Mouse (Mus musculus) limb, embryonic 15.5 days (tissue): ENCODE measurements at regions not wholly inside any gene's neighbourhood (a gene's known extent, or its start where the extent isn't known, plus 50 kb on each side); places are given as distances from the start of the nearest gene placed in this dataset.

Source experiments
- ATAC-seq: fragments of 200-750 bp; cut with Nextera tagmentation; 2 replicates; pipeline ENCODE4 v1.8.0; 2017; ENCODE audit warnings: low read depth, moderate TSS enrichment; ENCODE audit not compliant: insufficient number of reproducible peaks, low FRiP score, low TSS enrichment
- H3K27ac ChIP-seq: fragments of 300-500 bp; sonication (generic); 2 replicates; pipeline ENCODE4 v1.5.1; 2015; ENCODE audit warnings: moderate library complexity, mild to moderate bottlenecking, inconsistent platforms
- H3K27me3 ChIP-seq: fragments of 300-500 bp; sonication (generic); 2 replicates; pipeline ENCODE4 v1.6.1; 2015; ENCODE audit warnings: inconsistent platforms
- H3K36me3 ChIP-seq: fragments of 300-500 bp; sonication (generic); 2 replicates; pipeline ENCODE4 v1.6.1; 2015; ENCODE audit warnings: inconsistent platforms
- H3K4me1 ChIP-seq: fragments of 300-500 bp; sonication (generic); 2 replicates; pipeline ENCODE4 v1.6.1; 2015; ENCODE audit warnings: inconsistent platforms
- H3K4me2 ChIP-seq: fragments of 300-500 bp; sonication (generic); 2 replicates; pipeline ENCODE4 v1.6.1; 2015; ENCODE audit warnings: mild to moderate bottlenecking, inconsistent platforms
- H3K4me3 ChIP-seq: fragments of 300-500 bp; sonication (generic); 2 replicates; pipeline ENCODE4 v1.5.1; 2015; ENCODE audit warnings: mild to moderate bottlenecking, inconsistent platforms
- H3K9ac ChIP-seq: fragments of 300-500 bp; sonication (generic); 2 replicates; pipeline ENCODE4 v1.6.1; 2015; ENCODE audit warnings: inconsistent platforms
- H3K9me3 ChIP-seq: fragments of 300-500 bp; sonication (generic); 2 replicates; pipeline ENCODE4 v1.6.1; 2016; ENCODE audit warnings: inconsistent platforms
- WGBS: fragments of 180-500 bp; shearing (Covaris S2); methylation state at CpG from one replicate; pipeline ENCODE4 v1.1.7; 2015; 5-methylcytosine and 5-hydroxymethylcytosine counted together

GRCm38 (mm10) chr3:147976069-147976468 is 1014.3 kb downstream of the Adgrl2 start:
- no peaks in the 10 kb centered on the region for H3K4me1 ChIP-seq
- whole genome bisulfite sequencing = 72% methylated on average over 6 of the region's 6 CpGs
- ATAC-seq = 0 out of 2 replicates have a peak, but pooled peaks have one; percentile 35

DNA sequence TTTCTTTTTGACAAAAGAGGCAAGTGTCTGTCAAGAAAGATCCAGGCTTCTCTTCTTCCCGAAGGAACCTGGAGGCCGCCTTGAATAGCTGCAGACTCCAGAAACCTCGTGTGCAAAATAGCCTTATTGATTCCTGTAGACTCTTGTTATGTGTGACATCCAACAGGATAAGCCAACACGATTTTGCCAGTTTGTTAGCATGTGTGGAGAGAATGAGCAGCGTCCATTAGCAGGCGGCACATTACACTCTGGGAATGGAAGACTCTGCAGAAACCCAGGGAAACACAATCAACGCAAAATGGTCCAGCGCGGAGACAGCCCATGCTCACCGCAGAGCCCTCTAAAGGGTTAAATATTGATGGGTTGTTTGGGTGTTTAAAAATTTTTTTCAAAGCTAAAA is 1014.9 kb downstream of the Adgrl2 start:
- ATAC-seq = no peak
- no peak overlapping the region for H3K9ac ChIP-seq
- H3K9me3 ChIP-seq = no peaks in the 10 kb centered on the region
- H3K27ac ChIP-seq = no peak overlapping the region
- H3K4me2 ChIP-seq = no peak overlapping the region
- WGBS = 87% methylated on average over 10 of the region's 10 CpGs
- H3K27me3 ChIP-seq = no peaks in the 10 kb centered on the region
- no peak overlapping the region for H3K4me3 ChIP-seq
- no peaks in the 10 kb centered on the region for H3K4me1 ChIP-seq
- H3K36me3 ChIP-seq = no peaks in the 10 kb centered on the region

More at GRCm38 (mm10) chr3:147976069-147976468, 1014.3 kb downstream of the Adgrl2 start:
- Histone ChIP-seq H3K36me3 (no peaks in the 10 kb centered on the region), H3K9me3 (no peaks in the 10 kb centered on the region), H3K27me3 (no peaks in the 10 kb centered on the region), H3K27ac (no peak overlapping the region; the same call in 1 of the 2 replicates), H3K4me3 (no peak overlapping the region), H3K4me2 (no peak overlapping the region), H3K9ac (no peak overlapping the region)

- Histone ChIP-seq H3K27me3 (no peaks in the 10 kb centered on the region), H3K9me3 (no peaks in the 10 kb centered on the region), H3K36me3 (no peaks in the 10 kb centered on the region), H3K27ac (no peak overlapping the region), H3K9ac (no peak overlapping the region), H3K4me2 (no peak overlapping the region), H3K4me1 (no peaks in the 10 kb centered on the region), H3K4me3 (no peak overlapping the region)
- ATAC-seq = no peak
- WGBS = 77% methylated on average over 8 of the region's 8 CpGs
Observed at GRCm38 (mm10) chr3:147974515-147974914, 1015.8 kb downstream of the Adgrl2 start.

DNA sequence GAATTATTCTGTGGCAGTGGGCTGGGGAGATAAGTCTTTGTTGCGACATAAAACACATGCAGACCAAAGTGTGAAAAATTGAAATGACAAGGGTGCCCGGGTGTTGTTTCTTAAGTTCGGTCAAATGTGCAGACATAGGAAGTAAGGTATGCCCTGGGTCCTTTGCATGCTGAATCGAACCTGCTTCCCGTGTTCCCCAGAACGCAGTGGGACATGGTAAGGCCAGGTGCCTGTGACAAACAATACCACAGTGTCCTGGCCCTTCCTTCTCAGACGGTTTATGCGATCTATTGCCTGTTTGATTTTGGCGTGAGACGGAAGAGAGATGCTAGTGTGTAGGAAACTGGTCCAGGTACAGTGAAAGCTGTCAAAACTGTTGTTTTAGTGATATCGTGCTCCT is 1022.1 kb downstream of the Adgrl2 start:
- WGBS = 85% methylated on average over 11 of the region's 11 CpGs
- no peak for ATAC-seq
- Histone ChIP-seq H3K36me3 (no peaks in the 10 kb centered on the region), H3K9ac (no peak overlapping the region), H3K27me3 (no peaks in the 10 kb centered on the region), H3K27ac (no peak overlapping the region), H3K4me1 (peaks cover 16% of the 10 kb centered on the region; the same call in 1 of the 2 replicates), H3K4me2 (no peak overlapping the region), H3K4me3 (no peak overlapping the region), H3K9me3 (no peaks in the 10 kb centered on the region)

GRCm38 (mm10) chr3:147967866-147968265 is 1022.5 kb downstream of the Adgrl2 start:
- Histone ChIP-seq H3K36me3 (no peaks in the 10 kb centered on the region), H3K4me3 (no peak overlapping the region), H3K9ac (no peak overlapping the region), H3K4me1 (peaks cover 16% of the 10 kb centered on the region; the same call in 1 of the 2 replicates), H3K27ac (no peak overlapping the region), H3K4me2 (no peak overlapping the region), H3K27me3 (no peaks in the 10 kb centered on the region), H3K9me3 (no peaks in the 10 kb centered on the region)
- 68% methylated on average over 9 of the region's 9 CpGs for WGBS
- ATAC-seq = no peak

GRCm38 (mm10) chr3:147967261-147967660 is 1023.1 kb downstream of the Adgrl2 start:
- H3K9ac ChIP-seq = no peak overlapping the region
- H3K27me3 ChIP-seq = no peaks in the 10 kb centered on the region
- 76% methylated on average over 3 of the region's 3 CpGs for WGBS
- H3K4me3 ChIP-seq = no peak overlapping the region
- H3K4me2 ChIP-seq = no peak overlapping the region
- no peaks in the 10 kb centered on the region for H3K36me3 ChIP-seq
- no peaks in the 10 kb centered on the region for H3K9me3 ChIP-seq
- no peak overlapping the region for H3K27ac ChIP-seq
- ATAC-seq = no peak
- H3K4me1 ChIP-seq = peaks cover 16% of the 10 kb centered on the region; the same call in 1 of the 2 replicates

DNA sequence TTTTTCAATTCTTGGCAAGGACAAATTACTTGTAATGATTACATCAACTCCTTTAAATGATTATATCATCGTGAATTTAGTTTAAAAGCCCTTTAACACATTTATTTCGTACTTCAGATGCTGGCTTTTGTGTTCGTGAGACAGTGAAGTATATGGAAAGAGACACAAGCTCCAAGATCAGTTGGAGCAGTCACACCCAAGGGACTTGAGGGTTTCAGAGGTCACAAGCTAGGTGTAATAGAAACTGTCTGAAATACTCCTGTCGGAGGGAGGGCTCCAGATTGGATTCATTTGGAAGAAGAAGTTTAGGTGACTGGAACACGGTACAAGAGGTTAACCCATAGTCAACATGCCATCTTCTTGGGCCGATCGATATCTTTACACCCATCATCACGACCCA is 1023.5 kb downstream of the Adgrl2 start:
- H3K4me2 ChIP-seq = no peak overlapping the region
- H3K27me3 ChIP-seq = no peaks in the 10 kb centered on the region
- ATAC-seq = no peak
- H3K36me3 ChIP-seq = no peaks in the 10 kb centered on the region
- WGBS = 67% methylated on average over 8 of the region's 8 CpGs
- H3K9me3 ChIP-seq = no peaks in the 10 kb centered on the region
- no peak overlapping the region for H3K27ac ChIP-seq
- no peak overlapping the region for H3K4me3 ChIP-seq
- peaks cover 16% of the 10 kb centered on the region; the same call in 1 of the 2 replicates for H3K4me1 ChIP-seq
- no peak overlapping the region for H3K9ac ChIP-seq

- Histone ChIP-seq H3K4me3 (no peak overlapping the region), H3K9me3 (no peaks in the 10 kb centered on the region), H3K27ac (peak overlapping the region; percentile 57), H3K4me1 (peaks cover 16% of the 10 kb centered on the region; the same call in 1 of the 2 replicates), H3K27me3 (no peaks in the 10 kb centered on the region), H3K36me3 (no peaks in the 10 kb centered on the region), H3K4me2 (no peak overlapping the region), H3K9ac (no peak overlapping the region)
- no peak for ATAC-seq
- 27% methylated on average over 12 of the region's 12 CpGs for WGBS
Observed at GRCm38 (mm10) chr3:147966379-147966778, 1024.0 kb downstream of the Adgrl2 start.

- no peaks in the 10 kb centered on the region for H3K36me3 ChIP-seq
- H3K4me1 ChIP-seq = peaks cover 16% of the 10 kb centered on the region; the same call in 1 of the 2 replicates
- H3K9me3 ChIP-seq = no peaks in the 10 kb centered on the region
- H3K9ac ChIP-seq = no peak overlapping the region
- H3K27me3 ChIP-seq = no peaks in the 10 kb centered on the region
- ATAC-seq = no peak
- no peak overlapping the region for H3K4me2 ChIP-seq
- H3K27ac ChIP-seq = 0 out of 2 replicates have a peak overlapping the region, but pooled peaks have one; percentile 6
- 36% methylated on average over 13 of the region's 13 CpGs for WGBS
- no peak overlapping the region for H3K4me3 ChIP-seq
Observed at GRCm38 (mm10) chr3:147963698-147964476, 1026.5 kb downstream of the Adgrl2 start.

DNA sequence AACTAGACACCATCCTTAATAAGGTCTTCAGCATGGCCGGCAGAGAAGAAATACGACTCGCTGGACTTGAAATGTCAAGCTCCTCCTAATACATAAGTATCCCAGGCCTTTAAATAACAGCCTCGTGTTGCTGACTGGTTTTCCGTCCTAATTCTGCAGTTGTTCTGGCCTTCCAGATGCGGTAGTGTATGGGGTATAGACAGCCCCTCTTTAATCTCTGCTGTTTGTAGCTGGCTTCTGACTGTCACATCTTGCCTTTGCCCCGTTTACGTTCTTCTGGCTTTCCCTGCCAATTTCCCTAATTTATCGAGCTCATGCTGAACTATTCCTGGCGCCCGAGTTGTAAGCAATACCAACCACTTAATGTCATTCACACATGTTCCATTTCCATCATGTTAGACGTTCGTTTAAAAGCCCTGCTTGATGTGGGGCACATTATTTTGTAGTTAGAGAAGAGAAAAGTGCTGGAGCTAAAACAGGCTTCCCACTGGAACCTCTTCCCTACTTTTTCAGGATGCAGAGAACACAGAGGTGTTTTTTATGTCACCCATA is 1042.2 kb downstream of the Adgrl2 start:
- no peak overlapping the region for H3K4me2 ChIP-seq

DNA sequence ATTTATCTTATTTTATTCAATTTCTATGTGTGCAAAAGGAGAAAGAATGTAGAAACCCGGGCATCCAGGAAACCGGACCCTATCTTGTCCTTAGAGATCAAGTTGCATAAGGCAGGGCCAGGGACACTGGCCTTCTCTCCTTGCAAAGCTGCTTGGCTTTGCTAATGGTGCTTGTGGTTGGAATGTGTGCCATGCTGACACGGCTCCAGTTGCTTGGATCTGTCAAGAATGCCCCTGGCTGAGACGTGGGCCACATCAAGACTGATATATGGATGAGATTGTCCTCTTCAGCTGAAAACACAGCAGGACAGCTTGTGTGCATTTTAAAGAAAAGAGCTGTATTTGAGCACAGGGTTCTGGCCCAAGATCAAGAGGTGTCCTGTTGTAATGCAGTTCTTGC is 1047.0 kb downstream of the Adgrl2 start:
- no peak overlapping the region for H3K4me3 ChIP-seq
- peaks cover 6% of the 10 kb centered on the region; the same call in 1 of the 2 replicates for H3K4me1 ChIP-seq
- 71% methylated on average over 4 of the region's 4 CpGs for WGBS
- H3K27me3 ChIP-seq = no peaks in the 10 kb centered on the region
- no peaks in the 10 kb centered on the region for H3K36me3 ChIP-seq
- H3K4me2 ChIP-seq = no peak overlapping the region
- H3K9ac ChIP-seq = no peak overlapping the region
- no peaks in the 10 kb centered on the region for H3K9me3 ChIP-seq
- H3K27ac ChIP-seq = no peak overlapping the region
- ATAC-seq = no peak

More for the DNA sequence above, 1042.2 kb downstream of the Adgrl2 start:
- Histone ChIP-seq H3K27me3 (no peaks in the 10 kb centered on the region), H3K4me1 (peaks cover 8% of the 10 kb centered on the region; the same call in 1 of the 2 replicates), H3K9ac (no peak overlapping the region), H3K27ac (peak overlapping the region; percentile 24; the same call in 1 of the 2 replicates), H3K36me3 (no peaks in the 10 kb centered on the region), H3K4me3 (no peak overlapping the region), H3K9me3 (no peaks in the 10 kb centered on the region)
- 23% methylated on average over 13 of the region's 13 CpGs for WGBS
- no peak for ATAC-seq

GRCm38 (mm10) chr3:147930811-147931251 is 1059.5 kb downstream of the Adgrl2 start:
- Histone ChIP-seq H3K9me3 (no peaks in the 10 kb centered on the region), H3K4me2 (no peak overlapping the region), H3K36me3 (no peaks in the 10 kb centered on the region), H3K27me3 (no peaks in the 10 kb centered on the region), H3K27ac (no peak overlapping the region), H3K9ac (no peak overlapping the region), H3K4me1 (no peaks in the 10 kb centered on the region), H3K4me3 (no peak overlapping the region)
- WGBS = 34% methylated on average over 6 of the region's 6 CpGs
- ATAC-seq = no peak
